Mouse (Mus musculus) fat pad, adult 2 months (tissue): ENCODE measurements around the gene Mgat1.

ENCODE experiments used
- DNase-seq: peaks from one replicate; pipeline ENCODE4 v3.0.0-alpha.2; 2011; ENCODE audit warnings: low read depth, low spot score; ENCODE audit errors: extremely low read depth

The Mgat1 gene

DNA sequence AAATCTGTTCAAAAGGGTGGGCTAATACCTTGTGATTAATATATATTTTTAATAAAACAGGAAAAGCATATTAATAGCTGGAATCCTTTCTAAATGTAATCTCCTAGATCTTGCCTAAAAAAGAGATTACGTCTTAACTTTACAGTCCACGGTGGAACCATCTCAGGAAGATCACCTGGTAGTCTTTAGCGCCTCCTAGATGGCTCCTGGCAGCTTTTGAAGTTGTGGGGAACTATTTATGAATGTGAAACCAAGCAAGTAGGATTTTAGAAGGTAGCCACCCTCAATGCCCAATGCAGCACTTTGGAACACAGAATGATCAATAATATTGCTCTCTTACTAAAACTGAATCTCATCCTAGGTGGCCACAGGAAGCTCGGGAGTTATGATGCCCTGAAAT lies 3.1 kb upstream of the Mgat1 start:
- no peak for DNase-seq

DNA sequence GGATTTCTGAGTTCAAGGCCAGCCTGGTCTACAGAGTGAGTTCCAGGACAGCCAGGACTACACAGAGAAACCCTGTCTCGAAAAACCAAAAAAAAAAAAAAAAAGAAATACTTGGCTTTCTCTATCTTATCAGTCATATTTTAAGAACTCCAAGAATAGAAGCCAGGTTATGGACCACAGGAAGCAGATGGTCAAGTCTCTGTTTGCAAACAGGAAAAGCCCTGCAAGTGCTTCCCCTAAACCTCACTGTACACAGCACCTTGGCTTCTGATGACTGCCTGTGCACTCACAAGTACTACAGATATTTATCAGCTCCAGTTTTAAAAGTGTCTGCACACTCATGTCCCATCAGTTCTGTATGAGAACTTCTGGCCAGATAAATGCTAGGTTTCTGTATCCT lies 2.5 kb upstream of the Mgat1 start:
- DNase-seq = no peak

DNA sequence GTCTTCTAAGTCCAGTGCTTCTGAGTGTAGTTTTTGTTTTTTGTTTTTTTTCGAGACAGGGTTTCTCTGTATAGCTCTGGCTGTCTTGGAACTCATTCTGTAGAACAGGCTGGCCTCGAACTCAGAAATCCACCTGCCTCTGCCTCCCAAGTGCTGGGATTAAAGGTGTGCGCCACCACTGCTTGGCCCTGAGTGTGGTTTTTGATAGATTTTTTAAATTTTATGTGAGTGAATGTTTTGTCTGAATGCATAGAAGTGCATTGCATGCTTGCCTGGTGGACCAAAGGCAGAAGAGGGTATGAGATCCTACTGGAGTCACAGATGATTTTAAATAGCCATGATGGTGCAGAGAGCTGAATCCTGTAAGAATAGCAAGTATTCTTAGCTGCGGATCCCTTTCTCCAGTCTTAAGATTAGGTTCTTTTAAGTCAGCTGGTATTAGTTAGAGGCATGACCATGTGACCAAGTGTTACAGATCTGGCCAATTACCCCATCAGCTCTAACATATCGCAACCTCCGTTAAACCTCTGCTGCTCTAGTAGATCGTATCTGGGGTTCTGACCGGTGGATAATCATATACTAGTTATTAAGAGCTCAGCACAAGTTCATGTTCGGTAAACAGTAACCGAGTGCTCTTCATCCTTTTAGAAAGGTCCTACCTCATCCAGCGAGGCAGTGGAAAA lies 906 bp upstream of the Mgat1 start:
- DNase-seq = no peak

DNA sequence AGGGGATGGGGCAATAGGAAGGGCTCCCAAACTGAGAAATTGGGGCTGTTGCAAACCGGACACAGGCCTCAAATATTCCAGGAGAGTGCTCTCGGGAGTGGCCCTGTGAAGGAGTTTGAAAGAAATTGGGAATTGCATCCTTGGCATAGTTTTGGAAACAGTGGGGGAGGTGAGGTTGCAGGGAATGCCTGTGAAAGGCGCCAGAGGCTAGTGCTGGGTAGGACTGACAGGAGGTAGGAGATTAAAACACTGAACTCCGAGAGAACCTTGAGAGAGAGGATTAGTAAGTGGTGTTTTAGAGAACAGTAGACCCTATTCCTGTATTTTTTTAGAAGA lies 572 bp downstream of the Mgat1 start:
- no peak for DNase-seq

GRCm38 (mm10) chr11:49245176-49245575 lies 1.2 kb downstream of the Mgat1 start:
- DNase-seq = no peak

DNA sequence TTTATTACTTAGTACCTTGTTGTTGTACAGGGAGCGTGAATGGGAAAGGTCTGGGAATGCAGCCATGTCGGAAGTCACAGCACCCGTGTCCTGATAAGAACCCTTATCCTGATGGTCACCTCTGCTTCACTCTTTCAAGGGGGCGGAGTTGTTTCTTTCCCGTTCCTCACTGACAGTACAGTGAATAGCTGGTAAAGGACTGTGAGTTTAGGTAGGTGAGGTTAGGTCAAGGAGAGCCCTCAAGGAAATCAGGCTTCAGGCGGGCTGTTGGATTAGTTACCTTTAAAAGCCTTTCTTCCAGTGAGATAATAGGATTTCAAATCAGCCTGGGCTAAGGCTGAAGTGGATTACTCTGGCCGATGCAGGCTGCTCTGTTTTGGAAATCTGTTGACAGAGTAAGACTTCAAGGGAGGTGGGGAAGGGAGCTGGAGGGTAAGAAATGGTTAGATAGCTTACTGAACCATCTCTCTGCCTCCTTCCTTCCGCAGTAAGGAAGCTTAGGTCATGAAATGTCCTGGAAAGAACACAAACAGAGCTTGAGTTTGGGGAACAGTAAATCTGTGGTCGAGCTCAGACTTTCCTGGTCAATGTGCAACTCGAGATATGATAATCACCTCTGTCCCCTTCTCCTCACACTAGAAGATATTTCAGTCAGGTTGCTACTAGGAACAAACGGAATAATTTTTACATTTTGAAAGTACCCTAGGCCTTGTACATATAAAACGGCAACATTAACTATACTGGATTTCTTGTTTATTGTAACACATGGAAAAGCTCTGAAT lies 1.8 kb downstream of the Mgat1 start:
- DNase-seq = no peak

GRCm38 (mm10) chr11:49246523-49246922 lies 2.5 kb downstream of the Mgat1 start:
- DNase-seq = no peak

GRCm38 (mm10) chr11:49247255-49247654 lies 3.3 kb downstream of the Mgat1 start:
- no peak for DNase-seq

- peak; percentile 93 for DNase-seq
These were observed 4.4 kb downstream of the Mgat1 start for GRCm38 (mm10) chr11:49248226-49248973.

DNA sequence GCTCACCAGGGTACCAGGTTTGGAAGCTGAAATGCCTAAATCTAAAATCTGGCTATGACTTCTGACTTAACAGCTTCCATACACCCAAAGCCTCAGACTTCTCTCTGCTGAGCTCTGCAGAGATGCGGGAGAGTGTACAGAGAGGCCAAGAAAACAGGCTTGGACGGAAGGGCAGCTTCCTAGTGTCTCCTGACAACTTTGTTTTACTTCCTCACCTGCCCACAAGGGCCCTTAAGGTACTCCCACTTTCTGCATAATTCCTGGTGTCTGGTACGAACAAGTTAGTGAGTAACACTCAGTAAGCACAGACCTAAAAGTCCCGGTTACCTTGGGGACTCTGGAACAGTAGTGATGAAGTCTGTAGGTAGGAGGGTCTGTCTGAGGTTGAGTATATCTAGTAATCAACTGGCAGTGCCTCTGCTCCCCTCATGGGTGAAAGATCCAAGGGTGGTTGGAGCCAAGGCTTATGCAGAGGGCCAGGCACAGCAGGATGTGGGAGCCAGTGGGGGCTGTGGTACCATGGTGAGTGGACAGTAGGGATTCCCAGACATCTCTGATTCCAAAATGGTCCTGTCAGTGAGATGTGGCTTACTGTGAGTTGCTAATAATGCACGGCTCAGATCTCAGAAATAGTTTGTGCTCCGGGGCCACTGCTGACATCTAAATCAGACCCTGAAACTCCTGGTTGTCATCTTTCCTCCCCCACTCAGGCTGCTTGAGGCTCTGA lies 5.1 kb downstream of the Mgat1 start:
- DNase-seq = no peak

- DNase-seq = no peak
These were observed 5.9 kb downstream of the Mgat1 start for GRCm38 (mm10) chr11:49249811-49250421.

DNA sequence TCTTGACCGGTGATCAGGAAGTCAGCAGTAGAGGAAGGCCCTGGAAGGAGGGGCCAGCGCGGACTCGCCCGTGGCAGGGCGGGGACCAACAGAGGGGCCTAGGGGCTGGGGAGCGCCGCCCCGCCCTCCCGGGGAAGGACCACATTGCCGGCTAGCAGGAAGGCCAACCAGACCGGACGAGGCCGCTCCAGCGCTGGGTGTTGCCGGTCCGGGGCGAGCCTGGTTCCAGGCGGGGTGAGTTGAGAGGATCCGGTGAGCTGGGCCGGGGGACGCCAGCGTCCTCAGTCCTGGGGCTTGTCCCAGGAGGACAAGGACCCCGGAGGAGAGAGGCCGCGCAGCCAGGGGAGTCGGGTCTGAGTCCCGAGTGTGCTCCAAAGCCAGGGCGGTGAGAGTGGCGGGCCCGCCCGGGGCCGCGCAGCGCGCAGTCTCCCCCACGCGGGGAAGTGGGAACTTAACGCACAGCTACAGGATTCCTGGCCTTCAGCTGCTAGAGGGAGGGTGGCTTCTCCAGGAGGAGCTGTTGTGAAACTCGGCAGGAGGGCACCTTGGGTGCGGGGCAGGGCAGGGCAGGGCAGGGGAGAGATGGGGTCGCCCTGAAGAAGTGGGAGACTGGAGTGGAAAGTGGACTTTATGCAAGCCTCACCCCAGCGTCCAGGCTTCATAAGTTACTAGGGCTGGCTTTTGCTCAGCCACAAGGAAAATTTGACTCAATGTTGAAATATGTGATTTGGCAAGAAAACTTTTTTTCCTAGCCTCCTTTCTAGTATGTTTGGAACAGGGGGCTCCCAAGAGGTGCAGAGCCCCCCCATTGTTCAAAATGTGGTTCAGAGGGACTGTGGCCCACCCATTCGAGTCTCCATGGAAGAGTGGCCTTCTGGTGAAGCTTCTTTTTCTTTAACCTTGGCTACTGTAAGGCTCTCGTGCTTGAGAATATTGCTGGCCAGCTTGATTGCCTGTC lies 6.7 kb downstream of the Mgat1 start:
- no peak for DNase-seq

DNA sequence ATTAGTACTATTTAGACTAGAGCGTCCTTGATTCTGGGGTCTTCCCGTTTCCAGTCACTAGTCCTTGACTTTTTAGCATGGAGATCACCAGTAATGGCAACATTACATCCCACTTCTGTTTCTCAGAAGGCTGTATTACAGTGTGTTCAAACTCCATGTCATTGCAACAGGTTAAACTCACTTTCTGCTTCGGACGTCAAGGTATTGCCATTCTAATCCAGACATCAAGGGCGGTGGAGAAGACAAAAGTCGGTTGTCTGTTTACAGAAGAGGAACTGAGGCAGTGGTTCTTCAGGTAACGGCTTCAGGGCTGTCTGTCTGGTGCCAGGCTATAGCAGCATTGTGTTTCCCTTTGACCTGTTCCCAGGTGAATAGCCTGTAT lies 7.4 kb downstream of the Mgat1 start:
- DNase-seq = no peak

GRCm38 (mm10) chr11:49252048-49252447 lies 8.1 kb downstream of the Mgat1 start:
- no peak for DNase-seq

GRCm38 (mm10) chr11:49253035-49253434 lies 9.0 kb downstream of the Mgat1 start:
- DNase-seq = no peak

GRCm38 (mm10) chr11:49259296-49259695 lies 15.3 kb downstream of the Mgat1 start:
- DNase-seq = no peak

GRCm38 (mm10) chr11:49259829-49260228 lies 15.8 kb downstream of the Mgat1 start:
- DNase-seq = no peak

DNA sequence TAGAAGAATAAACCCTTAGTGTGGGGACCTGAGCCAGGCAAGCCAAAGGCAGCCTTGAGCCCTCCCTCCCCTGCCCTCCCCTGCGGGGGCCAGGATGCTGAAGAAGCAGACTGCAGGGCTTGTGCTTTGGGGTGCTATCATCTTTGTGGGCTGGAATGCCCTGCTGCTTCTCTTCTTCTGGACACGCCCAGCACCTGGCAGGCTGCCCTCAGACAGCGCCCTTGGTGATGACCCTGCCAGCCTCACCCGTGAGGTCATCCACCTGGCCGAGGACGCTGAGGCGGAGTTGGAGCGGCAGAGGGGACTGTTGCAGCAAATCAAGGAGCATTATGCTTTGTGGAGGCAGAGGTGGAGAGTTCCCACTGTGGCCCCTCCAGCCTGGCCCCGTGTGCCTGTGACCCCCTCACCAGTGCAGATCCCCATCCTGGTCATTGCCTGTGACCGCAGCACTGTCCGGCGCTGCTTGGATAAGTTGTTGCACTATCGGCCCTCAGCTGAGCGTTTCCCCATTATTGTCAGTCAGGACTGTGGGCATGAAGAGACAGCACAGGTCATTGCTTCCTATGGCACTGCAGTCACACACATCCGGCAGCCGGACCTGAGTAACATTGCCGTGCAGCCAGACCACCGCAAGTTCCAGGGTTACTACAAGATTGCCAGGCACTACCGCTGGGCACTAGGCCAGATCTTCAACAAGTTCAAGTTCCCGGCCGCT lies 16.8 kb downstream of the Mgat1 start:
- no peak for DNase-seq

GRCm38 (mm10) chr11:49261313-49261855 lies 17.4 kb downstream of the Mgat1 start:
- no peak for DNase-seq
